Mouse (Mus musculus) lung, embryonic 14.5 days (tissue): Measurements from ENCODE around the gene Pkn3. TPM values are rescaled to one million over a fixed set of nuclear protein-coding genes. Genes with fewer than 3 reads are reported as not detected.

Experiments used
- ATAC-seq: fragments of 200-750 bp; cut with Nextera tagmentation; 2 replicates; pipeline ENCODE4 v1.8.0; 2017; ENCODE audit warnings: mild to moderate bottlenecking, moderate TSS enrichment, moderate library complexity; ENCODE audit not compliant: insufficient read depth
- DNase-seq: peaks from one replicate; pipeline ENCODE4 v3.0.0-alpha.2; 2015
- H3K27ac ChIP-seq: fragments of 300-500 bp; sonication (generic); 2 replicates; pipeline ENCODE4 v1.5.1; 2014; ENCODE audit warnings: low read depth, mild to moderate bottlenecking, moderate library complexity
- H3K27me3 ChIP-seq: fragments of 300-500 bp; sonication (generic); 2 replicates; pipeline ENCODE4 v1.6.1; 2014; ENCODE audit warnings: low read length, control low read depth; ENCODE audit not compliant: insufficient read depth
- H3K36me3 ChIP-seq: fragments of 300-500 bp; sonication (generic); 2 replicates; pipeline ENCODE4 v1.6.1; 2014; ENCODE audit warnings: control low read depth; ENCODE audit not compliant: insufficient read depth
- H3K4me1 ChIP-seq: fragments of 300-500 bp; sonication (generic); 2 replicates; pipeline ENCODE4 v1.6.1; 2014; ENCODE audit warnings: antibody characterized with exemption, control low read depth; ENCODE audit not compliant: insufficient read depth
- H3K4me2 ChIP-seq: fragments of 300-500 bp; sonication (generic); 2 replicates; pipeline ENCODE4 v1.6.1; 2014; ENCODE audit warnings: mild to moderate bottlenecking
- H3K4me3 ChIP-seq: fragments of 300-500 bp; sonication (generic); 2 replicates; pipeline ENCODE4 v1.5.1; 2014; ENCODE audit warnings: low read depth, low read length
- H3K9ac ChIP-seq: fragments of 300-500 bp; sonication (generic); 2 replicates; pipeline ENCODE4 v1.6.1; 2014
- H3K9me3 ChIP-seq: fragments of 300-500 bp; sonication (generic); 2 replicates; pipeline ENCODE4 v1.6.1; 2016; ENCODE audit warnings: low read depth, low read length, control low read depth
- CTCF ChIP-seq: IDR thresholded peaks from 2 replicates; pipeline ENCODE4 v1.5.1; 2016; ENCODE audit warnings: antibody characterized with exemption, low read depth
- WGBS: fragments of 180-500 bp; shearing (Covaris S2); extraction: QIAGEN DNeasy Blood & Tissue Kit; methylation state at CpG from one replicate; pipeline ENCODE4 v1.1.7; 2014; 5-methylcytosine and 5-hydroxymethylcytosine counted together
- polyA plus RNA-seq: library from polyadenylated mRNA; unstranded; fragments of >200 nt; fragmentation: Nextera tagmentation; extraction: Ambion mirVana; gene quantifications from 2 replicates; pipeline ENCODE4 v1.2.1, GENCODE M21; 2014

Gene Pkn3
- polyA plus RNA-seq, 1 experiment from 2014 or later: 9.5 TPM

- Histone ChIP-seq H3K4me3 (no peak overlapping the region), H3K9me3 (no peaks in the 10 kb centered on the region), H3K4me1 (no peaks in the 10 kb centered on the region), H3K36me3 (peaks cover 5% of the 10 kb centered on the region), H3K9ac (no peak overlapping the region; the same call in 1 of the 2 replicates), H3K4me2 (peak overlapping the region; percentile 54), H3K27me3 (no peaks in the 10 kb centered on the region), H3K27ac (no peak overlapping the region)
- WGBS: 53% methylated on average over 5 of the region's 5 CpGs
- ATAC-seq (peak; percentile 23; the same call in 1 of the 2 replicates), DNase-seq (no peak)
- TF ChIP-seq CTCF: no peak
Observed at GRCm38 (mm10) chr2:30084113-30084512, 6.6 kb downstream of the Pkn3 start.

- Histone ChIP-seq H3K4me3 (peak overlapping the region; percentile 14), H3K27me3 (no peaks in the 10 kb centered on the region), H3K27ac (no peak overlapping the region), H3K36me3 (peaks cover 5% of the 10 kb centered on the region), H3K9ac (peak overlapping the region; percentile 34; the same call in 1 of the 2 replicates), H3K9me3 (no peaks in the 10 kb centered on the region), H3K4me1 (no peaks in the 10 kb centered on the region), H3K4me2 (peak overlapping the region; percentile 54)
- no peak for TF ChIP-seq CTCF
- peak; percentile 43 for DNase-seq
- ATAC-seq: peak; percentile 72
- WGBS: 11% methylated on average over 12 of the region's 12 CpGs
Observed at GRCm38 (mm10) chr2:30084632-30085031, 7.1 kb downstream of the Pkn3 start.

- Histone ChIP-seq H3K27me3 (no peaks in the 10 kb centered on the region), H3K27ac (no peak overlapping the region), H3K36me3 (peaks cover 20% of the 10 kb centered on the region), H3K9ac (no peak overlapping the region), H3K4me1 (no peaks in the 10 kb centered on the region), H3K9me3 (no peaks in the 10 kb centered on the region), H3K4me3 (no peak overlapping the region), H3K4me2 (no peak overlapping the region)
- no peak for TF ChIP-seq CTCF
- no peak for ATAC-seq
- 87% methylated on average over 4 of the region's 4 CpGs for WGBS
- no peak for DNase-seq
Observed at GRCm38 (mm10) chr2:30087310-30087709, 9.8 kb downstream of the Pkn3 start.

DNA sequence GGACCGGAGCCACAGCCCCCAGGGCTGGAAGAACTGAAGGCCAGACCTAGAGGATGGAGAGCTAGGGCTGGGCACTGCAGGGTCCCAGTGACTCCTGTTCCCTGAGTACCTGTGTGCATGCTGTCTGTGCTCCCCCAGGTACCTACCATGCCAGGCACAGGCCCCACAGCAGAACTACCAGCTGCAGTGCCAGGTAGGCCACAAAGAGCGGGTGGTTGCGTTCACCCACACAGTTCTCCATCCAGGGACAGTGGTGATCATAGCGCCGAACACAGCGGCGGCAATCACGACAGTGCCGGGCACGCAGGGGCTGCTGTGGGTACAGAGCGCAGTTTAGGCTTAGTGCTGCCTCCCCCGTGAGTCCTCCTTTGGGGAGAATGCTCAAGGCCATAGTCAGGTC is 14.0 kb downstream of the Pkn3 start:
- DNase-seq: no peak
- Histone ChIP-seq H3K9ac (no peak overlapping the region), H3K9me3 (no peaks in the 10 kb centered on the region), H3K27me3 (no peaks in the 10 kb centered on the region), H3K4me1 (peaks cover 8% of the 10 kb centered on the region; the same call in 1 of the 2 replicates), H3K36me3 (peaks cover 19% of the 10 kb centered on the region), H3K4me2 (no peak overlapping the region), H3K27ac (no peak overlapping the region), H3K4me3 (no peak overlapping the region)
- TF ChIP-seq CTCF: no peak
- ATAC-seq: no peak
- WGBS: 95% methylated on average over 12 of the region's 12 CpGs

- H3K9me3 ChIP-seq: no peaks in the 10 kb centered on the region
- no peak overlapping the region for H3K27ac ChIP-seq
- WGBS: 41% methylated on average over 6 of the region's 6 CpGs
- no peak for TF ChIP-seq CTCF
- no peak for DNase-seq
- peaks cover 8% of the 10 kb centered on the region; the same call in 1 of the 2 replicates for H3K4me1 ChIP-seq
- no peak for ATAC-seq
- H3K4me2 ChIP-seq: peak overlapping the region; percentile 92
- H3K4me3 ChIP-seq: peak overlapping the region; percentile 69
- H3K9ac ChIP-seq: peak overlapping the region; percentile 69
- H3K27me3 ChIP-seq: no peaks in the 10 kb centered on the region
- H3K36me3 ChIP-seq: peaks cover 18% of the 10 kb centered on the region; the same call in 1 of the 2 replicates
Observed at GRCm38 (mm10) chr2:30092280-30092918, 14.9 kb downstream of the Pkn3 start.

DNA sequence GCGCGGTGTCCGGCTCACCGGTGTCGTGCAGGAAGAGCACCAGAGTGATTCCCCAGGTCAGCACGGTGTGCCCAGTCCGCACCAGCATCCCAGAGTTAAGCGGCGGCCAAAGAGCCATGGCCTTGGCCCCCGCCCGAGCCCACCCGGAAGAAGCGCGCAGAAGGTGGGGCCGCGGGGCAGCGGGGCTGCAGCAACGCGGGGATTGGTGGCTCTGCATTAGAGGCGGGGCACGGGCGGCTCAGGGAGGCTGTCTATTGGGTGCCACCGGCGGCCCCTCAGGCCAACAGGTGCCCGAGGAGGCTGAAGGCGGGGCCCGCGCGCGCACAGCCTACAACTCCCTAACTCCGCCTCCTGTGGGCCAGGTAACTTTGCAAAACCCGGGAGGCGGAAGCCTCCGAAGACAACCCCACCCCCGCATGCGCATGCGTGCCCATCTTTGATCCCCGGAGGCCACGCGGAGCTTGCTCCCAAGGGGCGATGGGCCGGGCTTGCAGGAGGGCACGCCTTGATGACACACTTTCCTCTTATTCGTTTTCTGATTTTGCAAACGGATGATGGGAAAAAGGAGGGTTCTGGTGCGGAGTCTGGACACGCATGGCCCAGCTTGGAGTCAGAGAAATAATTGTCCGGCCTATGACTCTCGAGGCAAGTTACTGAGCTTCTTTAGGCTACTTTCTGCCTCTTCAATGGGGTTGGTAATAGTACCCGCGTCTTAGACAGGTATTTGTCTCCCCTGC is 16.2 kb downstream of the Pkn3 start, which contains the start of gene Zdhhc12:
Zdhhc12 (minus strand) TSS at position 178 of the 737 bp plus-strand sequence.
- peak within 1 kb of the TSS; percentile 92 for H3K4me2 ChIP-seq
- H3K4me3 ChIP-seq: peak within 1 kb of the TSS; percentile 69
- no peaks in the 10 kb centered on the region for H3K9me3 ChIP-seq
- no peaks in the 10 kb centered on the region for H3K27me3 ChIP-seq
- H3K27ac ChIP-seq: peak within 1 kb of the TSS; percentile 66
- DNase-seq (peak; percentile 98), ATAC-seq (peak; percentile 96)
- peaks cover 8% of the 10 kb centered on the region; the same call in 1 of the 2 replicates for H3K4me1 ChIP-seq
- H3K36me3 ChIP-seq: peaks cover 24% of the 10 kb centered on the region; the same call in 1 of the 2 replicates
- WGBS: under 1% methylated on average over 51 of the region's 51 CpGs
- H3K9ac ChIP-seq: peak within 1 kb of the TSS; percentile 69
- TF ChIP-seq CTCF: no peak

DNA sequence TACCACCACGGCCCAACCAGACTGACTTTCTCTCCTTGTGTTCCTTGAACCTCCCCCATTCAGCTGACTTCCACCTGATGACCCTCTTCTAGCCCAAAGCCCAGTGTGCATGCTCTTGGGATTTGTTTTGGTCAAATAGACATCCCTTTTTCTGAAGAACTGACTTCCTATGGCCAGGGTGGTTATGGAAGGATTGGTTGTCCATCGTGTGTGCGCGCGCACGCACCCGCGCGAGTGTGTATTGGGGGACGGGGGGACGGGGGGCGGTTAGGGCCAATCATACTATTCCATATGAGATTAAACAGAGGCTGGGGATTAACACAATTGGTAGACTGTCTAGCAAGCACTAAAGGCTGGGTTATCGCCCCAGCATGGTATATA is 16.7 kb downstream of the Pkn3 start:
- Histone ChIP-seq H3K9me3 (no peaks in the 10 kb centered on the region), H3K4me1 (peaks cover 8% of the 10 kb centered on the region; the same call in 1 of the 2 replicates), H3K27me3 (no peaks in the 10 kb centered on the region), H3K4me2 (peak overlapping the region; percentile 92), H3K4me3 (peak overlapping the region; percentile 69), H3K27ac (peak overlapping the region; percentile 66), H3K9ac (peak overlapping the region; percentile 69), H3K36me3 (peaks cover 29% of the 10 kb centered on the region; the same call in 1 of the 2 replicates)
- WGBS: 1% methylated on average over 13 of the region's 13 CpGs
- no peak for TF ChIP-seq CTCF
- ATAC-seq (no peak), DNase-seq (peak; percentile 67)
